Mouse (Mus musculus): ENCODE measurements at regions not wholly inside any gene's neighbourhood (a gene's known extent, or its start where the extent isn't known, plus 50 kb on each side); places are given as distances from the start of the nearest gene placed in this dataset.
A peak's percentile ranks its signal among the peaks of the same experiment; 100 is the strongest.

- 82% methylated on average over 4 of the region's 4 CpGs for WGBS
- H3K9me3 ChIP-seq: no peaks in the 10 kb centered on the region
- H3K4me3 ChIP-seq (replicated peaks): no peak overlapping the region
- no peaks in the 10 kb centered on the region for H3K36me3 ChIP-seq
- no peak overlapping the region for H3K9ac ChIP-seq
- H3K27ac ChIP-seq: no peak overlapping the region
- H3K4me1 ChIP-seq (replicated peaks): no peaks in the 10 kb centered on the region
- no peak overlapping the region for H3K4me2 ChIP-seq (replicated peaks)
- H3K27me3 ChIP-seq (replicated peaks): no peaks in the 10 kb centered on the region
- ATAC-seq: no peak
Observed at GRCm38 (mm10) chr1:80025863-80026616, 165.1 kb upstream of the Serpine2 start.

- H3K27ac ChIP-seq: no peak overlapping the region
- H3K4me3 ChIP-seq (replicated peaks): no peak overlapping the region
- no peak overlapping the region for H3K9ac ChIP-seq
- no peaks in the 10 kb centered on the region for H3K9me3 ChIP-seq
- no peaks in the 10 kb centered on the region for H3K4me1 ChIP-seq (replicated peaks)
- 42% methylated on average over 6 of the region's 6 CpGs for WGBS
- no peak for ATAC-seq
- H3K27me3 ChIP-seq (replicated peaks): no peaks in the 10 kb centered on the region
- H3K4me2 ChIP-seq (replicated peaks): no peak overlapping the region
- H3K36me3 ChIP-seq: no peaks in the 10 kb centered on the region
Observed at GRCm38 (mm10) chr1:80023518-80024095, 162.6 kb upstream of the Serpine2 start.

- no peak overlapping the region for H3K9ac ChIP-seq
- H3K36me3 ChIP-seq: no peaks in the 10 kb centered on the region
- H3K4me3 ChIP-seq (replicated peaks): no peak overlapping the region
- no peaks in the 10 kb centered on the region for H3K27me3 ChIP-seq (replicated peaks)
- no peaks in the 10 kb centered on the region for H3K4me1 ChIP-seq (replicated peaks)
- no peaks in the 10 kb centered on the region for H3K9me3 ChIP-seq
- 64% methylated on average over 3 of the region's 3 CpGs for WGBS
- H3K27ac ChIP-seq: no peak overlapping the region
- no peak overlapping the region for H3K4me2 ChIP-seq (replicated peaks)
- ATAC-seq: no peak
Observed at GRCm38 (mm10) chr1:80021866-80022265, 160.9 kb upstream of the Serpine2 start.

- Histone ChIP-seq H3K9me3 (no peaks in the 10 kb centered on the region), H3K27ac (no peak overlapping the region), H3K9ac (no peak overlapping the region), H3K4me2 (replicated peaks) (no peak overlapping the region), H3K4me3 (replicated peaks) (no peak overlapping the region), H3K36me3 (no peaks in the 10 kb centered on the region), H3K27me3 (replicated peaks) (no peaks in the 10 kb centered on the region), H3K4me1 (replicated peaks) (no peaks in the 10 kb centered on the region)
- no peak for ATAC-seq
- 62% methylated on average over 11 of the region's 11 CpGs for WGBS
Observed at GRCm38 (mm10) chr1:80018391-80019065, 157.5 kb upstream of the Serpine2 start.

- WGBS: 89% methylated on average over 5 of the region's 5 CpGs
- no peak for ATAC-seq
Observed at GRCm38 (mm10) chr1:80015474-80015873, 154.5 kb upstream of the Serpine2 start.

GRCm38 (mm10) chr1:80014586-80014985 is 153.6 kb upstream of the Serpine2 start:
- H3K4me1 ChIP-seq (replicated peaks): 0 out of 2 replicates have a peak, but pooled peaks cover under 1% of the 10 kb centered on the region
- no peaks in the 10 kb centered on the region for H3K36me3 ChIP-seq
- ATAC-seq: no peak
- H3K27ac ChIP-seq: no peak overlapping the region
- H3K4me3 ChIP-seq (replicated peaks): no peak overlapping the region
- no peak overlapping the region for H3K4me2 ChIP-seq (replicated peaks)
- WGBS: 72% methylated on average over 2 of the region's 2 CpGs
- no peaks in the 10 kb centered on the region for H3K9me3 ChIP-seq
- H3K9ac ChIP-seq: no peak overlapping the region
- no peaks in the 10 kb centered on the region for H3K27me3 ChIP-seq (replicated peaks)

More at GRCm38 (mm10) chr1:80015474-80015873, 154.5 kb upstream of the Serpine2 start:
- Histone ChIP-seq H3K9ac (no peak overlapping the region), H3K36me3 (no peaks in the 10 kb centered on the region), H3K27me3 (replicated peaks) (no peaks in the 10 kb centered on the region), H3K9me3 (no peaks in the 10 kb centered on the region), H3K4me2 (replicated peaks) (no peak overlapping the region), H3K4me3 (replicated peaks) (no peak overlapping the region), H3K27ac (no peak overlapping the region), H3K4me1 (replicated peaks) (no peaks in the 10 kb centered on the region)

- H3K4me1 ChIP-seq (replicated peaks): 0 out of 2 replicates have a peak, but pooled peaks cover 3% of the 10 kb centered on the region
- peak overlapping the region; percentile 33; the same call in 1 of the 2 replicates for H3K27ac ChIP-seq
- ATAC-seq: 0 out of 2 replicates have a peak, but pooled peaks have one; percentile 41
- H3K4me2 ChIP-seq (replicated peaks): no peak overlapping the region
- H3K9me3 ChIP-seq: no peaks in the 10 kb centered on the region
- 44% methylated on average over 4 of the region's 4 CpGs for WGBS
- no peak overlapping the region for H3K9ac ChIP-seq
- H3K27me3 ChIP-seq (replicated peaks): no peaks in the 10 kb centered on the region
- H3K36me3 ChIP-seq: no peaks in the 10 kb centered on the region
- H3K4me3 ChIP-seq (replicated peaks): no peak overlapping the region
Observed at GRCm38 (mm10) chr1:80010724-80011123, 149.7 kb upstream of the Serpine2 start.

GRCm38 (mm10) chr1:79999081-79999480 is 138.1 kb upstream of the Serpine2 start:
- no peak overlapping the region for H3K4me2 ChIP-seq (replicated peaks)
- no peak overlapping the region for H3K4me3 ChIP-seq (replicated peaks)
- ATAC-seq: no peak

GRCm38 (mm10) chr1:79997911-79998310 is 136.9 kb upstream of the Serpine2 start:
- Histone ChIP-seq H3K36me3 (no peaks in the 10 kb centered on the region), H3K27me3 (replicated peaks) (no peaks in the 10 kb centered on the region), H3K27ac (no peak overlapping the region), H3K4me1 (replicated peaks) (no peaks in the 10 kb centered on the region), H3K9ac (no peak overlapping the region), H3K9me3 (no peaks in the 10 kb centered on the region), H3K4me3 (replicated peaks) (no peak overlapping the region), H3K4me2 (replicated peaks) (no peak overlapping the region)
- 92% methylated on average over 10 of the region's 10 CpGs for WGBS
- no peak for ATAC-seq

More at GRCm38 (mm10) chr1:79999081-79999480, 138.1 kb upstream of the Serpine2 start:
- Histone ChIP-seq H3K4me1 (replicated peaks) (no peaks in the 10 kb centered on the region), H3K27me3 (replicated peaks) (no peaks in the 10 kb centered on the region), H3K9ac (no peak overlapping the region), H3K9me3 (no peaks in the 10 kb centered on the region), H3K36me3 (no peaks in the 10 kb centered on the region), H3K27ac (no peak overlapping the region)
- WGBS: 76% methylated on average over 11 of the region's 11 CpGs

GRCm38 (mm10) chr1:79997456-79997855 is 136.5 kb upstream of the Serpine2 start:
- no peak overlapping the region for H3K9ac ChIP-seq
- H3K4me1 ChIP-seq (replicated peaks): no peaks in the 10 kb centered on the region
- H3K36me3 ChIP-seq: no peaks in the 10 kb centered on the region
- H3K9me3 ChIP-seq: no peaks in the 10 kb centered on the region
- no peak overlapping the region for H3K27ac ChIP-seq
- 91% methylated on average over 6 of the region's 6 CpGs for WGBS
- H3K4me3 ChIP-seq (replicated peaks): no peak overlapping the region
- no peaks in the 10 kb centered on the region for H3K27me3 ChIP-seq (replicated peaks)
- no peak for ATAC-seq
- H3K4me2 ChIP-seq (replicated peaks): no peak overlapping the region

GRCm38 (mm10) chr1:79984721-79985120 is 123.7 kb upstream of the Serpine2 start:
- no peak overlapping the region for H3K4me3 ChIP-seq (replicated peaks)
- 47% methylated on average over 3 of the region's 3 CpGs for WGBS
- H3K36me3 ChIP-seq: no peaks in the 10 kb centered on the region
- H3K9me3 ChIP-seq: no peaks in the 10 kb centered on the region
- no peaks in the 10 kb centered on the region for H3K4me1 ChIP-seq (replicated peaks)
- no peaks in the 10 kb centered on the region for H3K27me3 ChIP-seq (replicated peaks)
- no peak overlapping the region for H3K27ac ChIP-seq
- ATAC-seq: peak; percentile 84
- H3K4me2 ChIP-seq (replicated peaks): no peak overlapping the region
- no peak overlapping the region for H3K9ac ChIP-seq

GRCm38 (mm10) chr1:79982678-79983280 is 121.8 kb upstream of the Serpine2 start:
- Histone ChIP-seq H3K9ac (no peak overlapping the region), H3K4me3 (replicated peaks) (no peak overlapping the region), H3K4me2 (replicated peaks) (no peak overlapping the region), H3K9me3 (no peaks in the 10 kb centered on the region), H3K36me3 (no peaks in the 10 kb centered on the region), H3K27me3 (replicated peaks) (no peaks in the 10 kb centered on the region), H3K27ac (no peak overlapping the region), H3K4me1 (replicated peaks) (no peaks in the 10 kb centered on the region)
- peak; percentile 66 for ATAC-seq
- WGBS: 54% methylated on average over 13 of the region's 13 CpGs
